Mouse (Mus musculus) C2C12 (cell line): Measurements from ENCODE around the gene Ptn.

Source experiments
- CEBPB ChIP-seq: IDR thresholded peaks from one replicate; pipeline ENCODE4 v1.6.1; 2011; ENCODE audit warnings: low read depth, mild to moderate bottlenecking, control low read depth, moderate library complexity
- CTCF ChIP-seq: IDR thresholded peaks from one replicate; pipeline ENCODE4 v1.5.1; 2011; ENCODE audit not compliant: control insufficient read depth, insufficient read depth, insufficient read length
- MAX ChIP-seq: IDR thresholded peaks from one replicate; pipeline ENCODE4 v1.6.1; 2011; ENCODE audit warnings: mild to moderate bottlenecking, control low read depth
- MYOD1 ChIP-seq: IDR thresholded peaks from one replicate; pipeline ENCODE4 v1.6.1; 2011; ENCODE audit warnings: low read depth; ENCODE audit not compliant: control insufficient read depth, insufficient read length
- MYOG ChIP-seq: IDR thresholded peaks from one replicate; pipeline ENCODE4 v1.6.1; 2011; ENCODE audit not compliant: control insufficient read depth, insufficient read length; ENCODE audit errors: extremely low read depth
- USF1 ChIP-seq: IDR thresholded peaks from one replicate; pipeline ENCODE4 v1.6.1; 2011; ENCODE audit warnings: low read depth, mild to moderate bottlenecking, control low read depth, moderate library complexity

GRCm38 (mm10) chr6:36842101-36842922, 32.3 kb upstream of the Ptn start:
- TF ChIP-seq CTCF, result no peak
- TF ChIP-seq MYOG, result no peak
- no peak for TF ChIP-seq USF1
- TF ChIP-seq CEBPB, result no peak
- no peak for TF ChIP-seq MAX
- no peak for TF ChIP-seq MYOD1
